Mouse (Mus musculus): ENCODE measurements around the gene Msx1. TPM values are rescaled to one million over a fixed set of nuclear protein-coding genes. Genes with fewer than 3 reads are reported as not detected.

The Msx1 gene
- polyA plus RNA-seq, 1 experiment from 2014 or later, result 6.5 TPM

- no peak for ATAC-seq (replicated peaks; ENCODE audit: extremely low read depth, insufficient read depth, low FRiP score)
- Histone ChIP-seq H3K36me3 (ENCODE audit: control insufficient read depth, insufficient read depth) (no peaks in the 10 kb centered on the region), H3K9me3 (replicated peaks; ENCODE audit: control insufficient read depth, low read length) (no peaks in the 10 kb centered on the region), H3K4me1 (ENCODE audit: control insufficient read depth, insufficient read depth, low read length) (peaks cover 4% of the 10 kb centered on the region; the same call in 1 of the 2 replicates), H3K4me2 (ENCODE audit: low read depth, low read length) (no peak overlapping the region), H3K4me3 (ENCODE audit: low read length) (no peak overlapping the region), H3K27me3 (ENCODE audit: control insufficient read depth, insufficient read depth, low read length) (peaks cover 77% of the 10 kb centered on the region), H3K27ac (ENCODE audit: low read length) (no peak overlapping the region), H3K9ac (ENCODE audit: low read length) (no peak overlapping the region)
- WGBS, result 75% methylated on average over 4 of the region's 4 CpGs
These were observed 8.5 kb downstream of the Msx1 start for GRCm38 (mm10) chr5:37815909-37816308.

- ATAC-seq (replicated peaks; ENCODE audit: extremely low read depth, insufficient read depth, low FRiP score), result no peak
- Histone ChIP-seq H3K27me3 (ENCODE audit: control insufficient read depth, insufficient read depth, low read length) (peaks cover 61% of the 10 kb centered on the region), H3K36me3 (ENCODE audit: control insufficient read depth, insufficient read depth) (no peaks in the 10 kb centered on the region), H3K4me1 (ENCODE audit: control insufficient read depth, insufficient read depth, low read length) (peaks cover 4% of the 10 kb centered on the region; the same call in 1 of the 2 replicates), H3K9ac (ENCODE audit: low read length) (no peak overlapping the region), H3K27ac (ENCODE audit: low read length) (no peak overlapping the region), H3K4me2 (ENCODE audit: low read depth, low read length) (no peak overlapping the region), H3K4me3 (ENCODE audit: low read length) (no peak overlapping the region), H3K9me3 (replicated peaks; ENCODE audit: control insufficient read depth, low read length) (no peaks in the 10 kb centered on the region)
These were observed 10.2 kb downstream of the Msx1 start for GRCm38 (mm10) chr5:37814169-37814568.

DNA sequence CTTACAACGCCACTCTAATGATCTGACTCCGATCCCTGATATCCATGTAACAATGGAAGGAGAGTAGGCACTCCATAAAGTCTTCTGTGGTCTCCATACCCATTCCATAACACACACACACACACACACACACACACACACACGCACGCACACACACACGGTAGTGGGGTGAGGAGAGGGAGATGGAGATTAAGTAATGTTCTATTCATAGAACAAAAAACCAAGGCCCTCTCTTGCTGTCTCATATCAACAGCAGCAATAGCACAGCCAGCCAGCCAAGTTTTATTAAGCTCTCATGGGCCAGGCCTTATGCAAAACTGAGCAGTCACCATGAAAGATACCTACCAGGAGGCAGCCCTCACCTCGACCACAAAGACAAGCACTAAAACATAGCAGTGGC is 19.1 kb downstream of the Msx1 start:
- no peak overlapping the region for H3K4me3 ChIP-seq (ENCODE audit: low read length)
- H3K27ac ChIP-seq (ENCODE audit: low read length), result no peak overlapping the region
- H3K9ac ChIP-seq (ENCODE audit: low read length), result no peak overlapping the region
- WGBS, result 60% methylated on average over 6 of the region's 6 CpGs
- no peaks in the 10 kb centered on the region for H3K36me3 ChIP-seq (ENCODE audit: control insufficient read depth, insufficient read depth)
- no peak overlapping the region for H3K4me2 ChIP-seq (ENCODE audit: low read depth, low read length)
- H3K9me3 ChIP-seq (replicated peaks; ENCODE audit: control insufficient read depth, low read length), result no peaks in the 10 kb centered on the region
- H3K4me1 ChIP-seq (ENCODE audit: control insufficient read depth, insufficient read depth, low read length), result peaks cover 2% of the 10 kb centered on the region; the same call in 1 of the 2 replicates
- peak; percentile 58 for ATAC-seq (replicated peaks; ENCODE audit: extremely low read depth, insufficient read depth, low FRiP score)
- 0 out of 2 replicates have a peak, but pooled peaks cover 2% of the 10 kb centered on the region for H3K27me3 ChIP-seq (ENCODE audit: control insufficient read depth, insufficient read depth, low read length)

GRCm38 (mm10) chr5:37804512-37805118 is 19.8 kb downstream of the Msx1 start:
- WGBS, result 53% methylated on average over 8 of the region's 8 CpGs
- Histone ChIP-seq H3K4me2 (ENCODE audit: low read depth, low read length) (no peak overlapping the region), H3K27ac (ENCODE audit: low read length) (no peak overlapping the region), H3K4me1 (ENCODE audit: control insufficient read depth, insufficient read depth, low read length) (peaks cover 2% of the 10 kb centered on the region; the same call in 1 of the 2 replicates), H3K4me3 (ENCODE audit: low read length) (no peak overlapping the region), H3K9ac (ENCODE audit: low read length) (no peak overlapping the region), H3K36me3 (ENCODE audit: control insufficient read depth, insufficient read depth) (no peaks in the 10 kb centered on the region), H3K27me3 (ENCODE audit: control insufficient read depth, insufficient read depth, low read length) (0 out of 2 replicates have a peak, but pooled peaks cover 2% of the 10 kb centered on the region), H3K9me3 (replicated peaks; ENCODE audit: control insufficient read depth, low read length) (no peaks in the 10 kb centered on the region)
- peak; percentile 23; the same call in 1 of the 2 replicates for ATAC-seq (replicated peaks; ENCODE audit: extremely low read depth, insufficient read depth, low FRiP score)

DNA sequence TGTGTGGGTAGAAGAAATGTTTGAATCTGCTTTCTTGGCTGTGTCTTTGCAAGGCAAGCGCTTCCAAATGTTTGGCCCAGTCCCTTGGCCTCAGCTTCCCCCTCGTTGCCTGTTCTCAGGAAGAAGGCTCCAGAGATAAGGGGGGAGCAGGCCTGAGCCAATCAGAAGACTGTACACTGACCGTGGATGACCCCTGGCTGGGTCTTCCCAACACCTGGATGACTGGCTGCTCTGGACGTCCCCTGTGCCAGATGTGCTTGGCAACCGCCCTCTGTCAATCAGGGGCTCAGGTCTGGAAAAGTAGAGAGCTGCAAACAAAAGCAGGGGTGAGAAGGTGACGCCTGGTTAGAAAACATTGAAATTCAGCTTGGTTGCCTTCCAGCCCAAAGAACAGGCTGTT is 27.1 kb downstream of the Msx1 start:
- H3K4me1 ChIP-seq (ENCODE audit: control insufficient read depth, insufficient read depth, low read length), result no peaks in the 10 kb centered on the region

DNA sequence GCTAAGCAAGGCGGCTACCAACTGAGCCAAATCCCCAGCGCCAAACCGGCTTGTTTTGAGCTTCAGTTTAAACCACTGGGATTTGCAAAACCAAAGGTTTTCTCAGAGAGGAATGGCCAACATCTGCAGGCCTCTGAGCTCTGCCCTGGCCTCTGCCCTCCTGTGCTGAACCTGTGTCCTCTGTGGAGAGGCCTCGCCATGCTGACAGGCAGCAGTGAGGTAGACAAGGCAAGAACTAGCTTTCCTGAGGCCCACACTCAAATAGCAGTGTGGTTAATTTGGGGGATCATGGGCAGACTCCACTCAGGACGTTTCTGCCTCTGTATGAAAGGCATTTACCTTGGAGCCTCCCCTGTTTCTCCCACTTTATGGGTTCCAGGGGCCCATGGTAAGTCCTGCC is 27.6 kb downstream of the Msx1 start:
- Histone ChIP-seq H3K9me3 (replicated peaks; ENCODE audit: control insufficient read depth, low read length) (no peaks in the 10 kb centered on the region), H3K27me3 (ENCODE audit: control insufficient read depth, insufficient read depth, low read length) (no peaks in the 10 kb centered on the region), H3K27ac (ENCODE audit: low read length) (no peak overlapping the region), H3K36me3 (ENCODE audit: control insufficient read depth, insufficient read depth) (no peaks in the 10 kb centered on the region), H3K4me2 (ENCODE audit: low read depth, low read length) (no peak overlapping the region), H3K4me3 (ENCODE audit: low read length) (no peak overlapping the region), H3K4me1 (ENCODE audit: control insufficient read depth, insufficient read depth, low read length) (no peaks in the 10 kb centered on the region), H3K9ac (ENCODE audit: low read length) (no peak overlapping the region)
- ATAC-seq (replicated peaks; ENCODE audit: extremely low read depth, insufficient read depth, low FRiP score), result no peak
- WGBS, result 74% methylated on average over 5 of the region's 5 CpGs

More for the DNA sequence above, 27.1 kb downstream of the Msx1 start:
- no peak overlapping the region for H3K27ac ChIP-seq (ENCODE audit: low read length)
- no peaks in the 10 kb centered on the region for H3K36me3 ChIP-seq (ENCODE audit: control insufficient read depth, insufficient read depth)
- no peaks in the 10 kb centered on the region for H3K27me3 ChIP-seq (ENCODE audit: control insufficient read depth, insufficient read depth, low read length)
- no peak overlapping the region for H3K4me2 ChIP-seq (ENCODE audit: low read depth, low read length)
- H3K9me3 ChIP-seq (replicated peaks; ENCODE audit: control insufficient read depth, low read length), result no peaks in the 10 kb centered on the region
- no peak overlapping the region for H3K9ac ChIP-seq (ENCODE audit: low read length)
- H3K4me3 ChIP-seq (ENCODE audit: low read length), result no peak overlapping the region
- 61% methylated on average over 6 of the region's 6 CpGs for WGBS
- peak; percentile 41; the same call in 1 of the 2 replicates for ATAC-seq (replicated peaks; ENCODE audit: extremely low read depth, insufficient read depth, low FRiP score)

DNA sequence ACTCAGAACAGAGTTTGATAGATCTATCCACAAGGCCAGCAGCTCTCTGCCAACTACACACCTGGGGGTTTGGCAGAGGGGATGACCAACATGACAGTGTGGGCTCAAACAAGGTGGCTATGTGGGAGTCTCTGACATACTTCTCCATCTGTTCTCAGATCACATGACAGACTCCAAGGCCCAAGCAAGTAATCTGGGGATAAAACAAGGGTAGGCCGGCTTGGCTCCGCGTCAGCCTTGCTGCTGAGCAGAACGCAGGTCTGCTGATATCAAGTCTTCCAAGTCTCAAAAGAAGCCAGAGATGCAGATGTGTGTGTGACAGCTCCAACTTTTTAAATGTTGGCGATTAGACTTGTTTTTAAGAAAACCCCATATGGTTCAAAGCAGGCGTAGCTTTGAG is 28.7 kb downstream of the Msx1 start:
- no peaks in the 10 kb centered on the region; the same call in 1 of the 2 replicates for H3K27me3 ChIP-seq (ENCODE audit: control insufficient read depth, insufficient read depth, low read length)
- H3K9ac ChIP-seq (ENCODE audit: low read length), result no peak overlapping the region
- no peak for ATAC-seq (replicated peaks; ENCODE audit: extremely low read depth, insufficient read depth, low FRiP score)
- H3K27ac ChIP-seq (ENCODE audit: low read length), result no peak overlapping the region
- 81% methylated on average over 6 of the region's 6 CpGs for WGBS
- no peaks in the 10 kb centered on the region for H3K36me3 ChIP-seq (ENCODE audit: control insufficient read depth, insufficient read depth)
- no peaks in the 10 kb centered on the region for H3K4me1 ChIP-seq (ENCODE audit: control insufficient read depth, insufficient read depth, low read length)
- H3K4me3 ChIP-seq (ENCODE audit: low read length), result no peak overlapping the region
- no peak overlapping the region for H3K4me2 ChIP-seq (ENCODE audit: low read depth, low read length)
- H3K9me3 ChIP-seq (replicated peaks; ENCODE audit: control insufficient read depth, low read length), result no peaks in the 10 kb centered on the region

DNA sequence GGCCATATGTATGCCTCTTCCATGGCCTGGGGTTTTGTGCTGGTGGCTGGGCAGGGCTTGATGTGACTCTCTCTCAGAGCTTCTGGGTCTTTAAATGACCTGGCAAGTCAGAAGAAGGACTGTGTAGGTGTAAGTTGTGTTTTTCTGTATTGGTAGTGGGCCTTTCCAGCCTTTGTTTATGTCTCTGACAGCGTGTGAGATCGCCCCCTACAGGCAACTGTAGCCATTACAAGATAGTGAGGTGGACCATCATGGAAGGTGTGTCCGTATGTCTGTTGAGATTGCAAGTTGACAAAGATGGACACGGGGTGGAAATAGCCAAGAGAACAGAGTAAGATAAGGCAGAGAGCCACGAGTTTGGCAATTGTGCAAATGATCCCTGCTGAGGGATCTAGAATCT is 32.2 kb downstream of the Msx1 start:
- H3K36me3 ChIP-seq (ENCODE audit: control insufficient read depth, insufficient read depth), result no peaks in the 10 kb centered on the region
- no peak overlapping the region for H3K4me3 ChIP-seq (ENCODE audit: low read length)
- no peaks in the 10 kb centered on the region for H3K4me1 ChIP-seq (ENCODE audit: control insufficient read depth, insufficient read depth, low read length)
- 42% methylated on average over 5 of the region's 5 CpGs for WGBS
- no peaks in the 10 kb centered on the region for H3K9me3 ChIP-seq (replicated peaks; ENCODE audit: control insufficient read depth, low read length)
- no peak overlapping the region for H3K27ac ChIP-seq (ENCODE audit: low read length)
- H3K9ac ChIP-seq (ENCODE audit: low read length), result no peak overlapping the region
- ATAC-seq (replicated peaks; ENCODE audit: extremely low read depth, insufficient read depth, low FRiP score), result no peak
- H3K27me3 ChIP-seq (ENCODE audit: control insufficient read depth, insufficient read depth, low read length), result no peaks in the 10 kb centered on the region; the same call in 1 of the 2 replicates
- no peak overlapping the region for H3K4me2 ChIP-seq (ENCODE audit: low read depth, low read length)

DNA sequence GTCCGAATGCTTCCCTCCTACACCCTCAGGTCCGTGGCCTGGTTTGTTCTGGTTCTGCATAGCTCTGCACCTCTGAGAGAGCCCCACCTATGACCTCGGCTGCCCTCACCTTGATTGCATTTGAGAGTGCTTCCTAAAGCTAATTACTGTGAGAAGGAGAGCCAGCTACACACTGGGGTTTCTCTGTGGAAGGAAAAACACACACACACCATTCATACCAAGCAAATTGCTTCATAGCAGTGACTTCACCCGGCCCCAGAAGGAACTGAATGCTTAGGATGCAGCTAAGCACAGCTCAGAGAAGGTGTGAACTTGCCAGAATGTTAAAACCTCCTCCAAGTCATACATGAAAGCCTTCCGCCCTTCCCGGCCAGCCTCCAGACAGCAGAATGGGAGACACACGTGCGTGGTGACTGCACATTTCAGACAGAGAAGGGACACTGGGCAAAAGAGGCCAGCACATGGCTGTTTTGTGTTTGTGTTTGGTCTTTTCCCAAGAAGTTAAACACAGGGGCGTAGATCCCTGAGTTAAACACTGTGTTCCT is 39.5 kb downstream of the Msx1 start:
- H3K4me2 ChIP-seq (ENCODE audit: low read depth, low read length), result no peak overlapping the region
- H3K4me1 ChIP-seq (ENCODE audit: control insufficient read depth, insufficient read depth, low read length), result no peaks in the 10 kb centered on the region
- no peak for ATAC-seq (replicated peaks; ENCODE audit: extremely low read depth, insufficient read depth, low FRiP score)
- H3K9ac ChIP-seq (ENCODE audit: low read length), result no peak overlapping the region
- 65% methylated on average over 9 of the region's 9 CpGs for WGBS
- no peak overlapping the region for H3K4me3 ChIP-seq (ENCODE audit: low read length)
- H3K36me3 ChIP-seq (ENCODE audit: control insufficient read depth, insufficient read depth), result no peaks in the 10 kb centered on the region
- H3K27ac ChIP-seq (ENCODE audit: low read length), result no peak overlapping the region
- no peaks in the 10 kb centered on the region for H3K9me3 ChIP-seq (replicated peaks; ENCODE audit: control insufficient read depth, low read length)
- 0 out of 2 replicates have a peak, but pooled peaks cover 2% of the 10 kb centered on the region for H3K27me3 ChIP-seq (ENCODE audit: control insufficient read depth, insufficient read depth, low read length)

Measured in heart, embryonic 16.5 days (tissue).